Mouse (Mus musculus): ENCODE results near the gene Adcy1. TPM values are rescaled to one million over a fixed set of nuclear protein-coding genes. Genes with fewer than 3 reads are reported as not detected.

Adcy1 gene
- polyA plus RNA-seq, 1 experiment from 2014 or later = 1.2 TPM

DNA sequence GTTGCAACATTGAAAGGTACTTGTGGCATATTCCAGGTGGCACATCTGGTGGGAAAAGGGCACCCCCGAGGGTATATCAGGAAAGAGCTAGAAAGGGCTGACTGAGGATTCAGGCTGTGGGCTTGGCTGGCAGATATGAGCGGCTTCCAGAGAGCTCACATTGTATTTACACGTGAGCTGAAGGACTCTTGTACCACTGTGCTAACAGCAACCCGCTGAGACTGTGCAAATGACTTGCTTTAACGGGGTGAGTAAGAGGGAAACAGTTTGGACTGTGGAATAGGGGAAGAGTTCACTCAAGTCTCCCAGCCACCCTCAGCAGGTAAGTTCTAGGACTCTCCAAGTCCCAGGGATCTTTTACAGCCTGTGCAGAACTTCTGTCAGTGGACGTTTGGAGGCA is 110.4 kb downstream of the Adcy1 start:
- no peaks in the 10 kb centered on the region for H3K9me3 ChIP-seq (replicated peaks)
- no peak overlapping the region for H3K4me3 ChIP-seq
- H3K4me1 ChIP-seq = no peaks in the 10 kb centered on the region
- no peak overlapping the region for H3K27ac ChIP-seq (replicated peaks)
- no peaks in the 10 kb centered on the region for H3K27me3 ChIP-seq (ENCODE audit: low read depth, poor library complexity, severe bottlenecking)
- peaks cover 11% of the 10 kb centered on the region for H3K36me3 ChIP-seq
- 82% methylated on average over 6 of the region's 6 CpGs for WGBS
- no peak for DNase-seq (ENCODE audit: low spot score)

DNA sequence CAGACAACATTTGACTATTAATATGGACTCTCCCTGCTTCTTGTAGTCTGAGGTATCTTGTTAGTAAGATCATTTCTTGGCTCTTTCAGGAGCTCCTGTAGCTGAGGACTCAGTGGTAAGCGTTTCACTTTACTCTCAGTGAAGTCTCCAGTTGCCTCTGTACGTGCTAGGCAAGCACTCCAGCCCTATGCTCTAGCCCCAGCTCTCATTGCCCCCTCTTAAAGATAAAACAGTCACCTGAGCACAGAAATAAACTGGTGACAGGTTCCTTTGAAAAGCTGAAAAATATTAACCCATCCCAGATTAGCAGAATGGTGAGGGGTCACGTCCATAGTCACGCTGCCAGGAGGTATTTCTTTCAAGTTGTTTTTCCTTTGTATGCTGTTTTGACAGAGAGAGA is 115.4 kb downstream of the Adcy1 start:
- Histone ChIP-seq H3K9me3 (replicated peaks) (0 out of 2 replicates have a peak, but pooled peaks cover 3% of the 10 kb centered on the region), H3K36me3 (no peaks in the 10 kb centered on the region), H3K4me1 (peaks cover 29% of the 10 kb centered on the region), H3K27ac (replicated peaks) (no peak overlapping the region), H3K27me3 (ENCODE audit: low read depth, poor library complexity, severe bottlenecking) (no peaks in the 10 kb centered on the region), H3K4me3 (no peak overlapping the region)
- 83% methylated on average over 4 of the region's 4 CpGs for WGBS
- no peak for DNase-seq (ENCODE audit: low spot score)

GRCm38 (mm10) chr11:7179276-7179675 is 116.0 kb downstream of the Adcy1 start:
- Histone ChIP-seq H3K4me3 (no peak overlapping the region), H3K27me3 (ENCODE audit: low read depth, poor library complexity, severe bottlenecking) (no peaks in the 10 kb centered on the region; the same call in 1 of the 2 replicates), H3K4me1 (peaks cover 34% of the 10 kb centered on the region), H3K9me3 (replicated peaks) (0 out of 2 replicates have a peak, but pooled peaks cover 3% of the 10 kb centered on the region), H3K27ac (replicated peaks) (no peak overlapping the region), H3K36me3 (no peaks in the 10 kb centered on the region)
- 91% methylated on average over 2 of the region's 2 CpGs for WGBS
- DNase-seq (ENCODE audit: low spot score) = no peak

DNA sequence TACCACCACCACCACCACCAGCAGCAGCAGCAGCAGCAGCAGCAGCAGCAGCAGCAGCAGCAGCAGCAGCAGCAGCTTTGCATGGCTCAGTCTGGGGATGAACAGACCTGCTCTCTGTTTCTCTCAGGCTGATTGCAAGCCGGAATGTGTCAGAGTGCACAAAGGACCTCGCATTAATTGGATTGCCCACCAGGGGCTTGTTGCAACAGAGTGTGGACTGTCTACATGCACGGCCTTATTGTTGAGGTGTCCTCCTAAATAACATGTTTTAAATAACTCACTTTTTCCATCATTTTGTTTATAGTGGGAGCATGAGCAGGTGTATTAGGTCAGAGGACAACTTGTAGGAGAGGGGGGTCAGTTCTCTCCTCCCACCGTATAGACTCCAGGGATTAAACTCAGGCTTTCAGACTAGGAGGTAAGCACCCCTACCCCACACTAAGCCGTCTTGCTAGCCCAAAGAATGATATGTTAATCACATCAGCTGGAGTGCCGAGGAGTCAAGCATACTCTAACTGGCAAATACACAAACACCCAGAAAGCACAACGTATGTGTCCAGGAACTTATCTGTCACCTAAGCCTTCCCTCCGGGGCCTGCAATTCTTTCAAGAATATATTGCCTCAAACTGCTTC is 119.2 kb downstream of the Adcy1 start:
- H3K27me3 ChIP-seq (ENCODE audit: low read depth, poor library complexity, severe bottlenecking) = no peaks in the 10 kb centered on the region; the same call in 1 of the 2 replicates
- no peak overlapping the region for H3K4me3 ChIP-seq
- 0 out of 2 replicates have a peak overlapping the region, but pooled peaks have one; percentile 24 for H3K27ac ChIP-seq (replicated peaks)
- H3K9me3 ChIP-seq (replicated peaks) = 0 out of 2 replicates have a peak, but pooled peaks cover 3% of the 10 kb centered on the region
- WGBS = 17% methylated on average over 8 of the region's 8 CpGs
- peak; percentile 54 for DNase-seq (ENCODE audit: low spot score)
- H3K36me3 ChIP-seq = no peaks in the 10 kb centered on the region
- H3K4me1 ChIP-seq = peaks cover 57% of the 10 kb centered on the region

DNA sequence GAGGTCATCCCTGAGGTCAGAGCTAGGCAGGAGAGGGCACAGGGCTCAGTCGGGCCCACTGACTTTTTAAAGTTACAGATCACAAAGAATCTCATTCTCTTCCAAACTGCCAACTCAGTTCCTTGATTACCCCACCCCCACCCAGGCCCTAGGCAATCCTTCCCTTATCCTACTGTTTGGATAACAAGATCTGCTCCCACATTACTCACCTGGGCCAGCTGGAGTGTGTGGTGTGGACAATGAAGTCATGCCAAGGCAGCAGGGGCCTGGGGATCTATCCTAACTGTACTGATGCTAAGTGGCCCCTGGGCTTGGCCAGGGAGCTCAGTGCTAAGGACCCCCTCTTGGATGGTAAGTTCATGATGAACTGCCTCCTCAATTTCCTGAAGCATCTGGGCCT is 121.1 kb downstream of the Adcy1 start:
- Histone ChIP-seq H3K9me3 (replicated peaks) (0 out of 2 replicates have a peak, but pooled peaks cover 3% of the 10 kb centered on the region), H3K36me3 (no peaks in the 10 kb centered on the region), H3K4me3 (no peak overlapping the region), H3K27me3 (ENCODE audit: low read depth, poor library complexity, severe bottlenecking) (no peaks in the 10 kb centered on the region; the same call in 1 of the 2 replicates), H3K4me1 (peaks cover 57% of the 10 kb centered on the region), H3K27ac (replicated peaks) (peak overlapping the region; percentile 46; the same call in 1 of the 2 replicates)
- no peak for DNase-seq (ENCODE audit: low spot score)
- 38% methylated on average over 1 of the region's 1 CpGs for whole genome bisulfite sequencing

- H3K9me3 ChIP-seq (replicated peaks) = no peaks in the 10 kb centered on the region
- H3K4me3 ChIP-seq = no peak overlapping the region
- H3K36me3 ChIP-seq = no peaks in the 10 kb centered on the region
- no peak for DNase-seq (ENCODE audit: low spot score)
- H3K27me3 ChIP-seq (ENCODE audit: low read depth, poor library complexity, severe bottlenecking) = no peaks in the 10 kb centered on the region; the same call in 1 of the 2 replicates
- H3K4me1 ChIP-seq = peaks cover 43% of the 10 kb centered on the region
- WGBS = 63% methylated on average over 8 of the region's 8 CpGs
- H3K27ac ChIP-seq (replicated peaks) = no peak overlapping the region
Measured at GRCm38 (mm10) chr11:7187472-7187871, 124.2 kb downstream of the Adcy1 start.

DNA sequence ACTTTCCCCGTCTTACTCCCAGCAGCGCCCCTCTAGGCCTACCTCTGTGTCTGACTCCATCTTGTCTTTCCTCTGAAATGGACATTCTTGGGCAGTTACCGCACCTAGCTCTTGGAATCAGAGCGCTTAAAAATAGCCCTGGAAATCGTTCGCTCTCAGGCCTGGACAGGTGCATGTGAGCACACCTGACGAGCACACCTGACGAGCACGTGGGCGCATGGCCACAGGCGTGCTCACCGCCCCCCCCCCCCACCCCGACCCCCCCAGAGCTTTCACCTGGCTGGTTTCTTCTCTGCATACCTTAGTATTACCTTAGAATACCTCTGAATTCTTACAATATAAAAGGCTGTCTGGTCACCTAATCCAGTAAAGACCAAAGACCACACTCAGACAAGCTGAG is 125.2 kb downstream of the Adcy1 start, which contains the start of gene Gm11985:
TSS of gene Gm11985 (minus strand) at position 101 of the 400 bp plus-strand sequence.
- Histone ChIP-seq H3K9me3 (replicated peaks) (no peaks in the 10 kb centered on the region), H3K27me3 (ENCODE audit: low read depth, poor library complexity, severe bottlenecking) (no peaks in the 10 kb centered on the region; the same call in 1 of the 2 replicates), H3K27ac (replicated peaks) (no peak within 1 kb of the TSS), H3K36me3 (no peaks in the 10 kb centered on the region), H3K4me3 (no peak within 1 kb of the TSS), H3K4me1 (peaks cover 34% of the 10 kb centered on the region)
- no peak for DNase-seq (ENCODE audit: low spot score)
- 91% methylated on average over 13 of the region's 13 CpGs for WGBS

DNA sequence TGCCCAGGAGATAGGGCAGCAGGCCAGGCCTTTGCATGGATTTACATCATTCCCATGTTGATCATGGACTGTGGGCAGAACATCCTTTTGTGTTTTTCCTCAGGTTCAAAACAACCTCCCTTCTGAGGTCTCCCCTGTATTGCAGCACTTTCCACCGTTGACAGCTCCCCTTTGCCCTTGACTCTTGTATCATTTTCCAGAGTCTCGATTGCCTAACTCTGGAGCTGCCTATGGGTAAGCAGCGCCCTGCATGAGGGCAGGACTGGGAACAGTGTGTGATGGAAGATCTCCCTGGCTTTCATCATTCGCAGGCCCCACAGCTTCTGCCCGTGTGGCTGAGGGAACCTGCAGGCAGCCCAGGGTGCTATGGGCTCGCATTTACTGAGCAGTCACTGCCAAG is 129.4 kb downstream of the Adcy1 start:
- Histone ChIP-seq H3K4me3 (no peak overlapping the region), H3K27ac (replicated peaks) (no peak overlapping the region), H3K36me3 (no peaks in the 10 kb centered on the region), H3K9me3 (replicated peaks) (no peaks in the 10 kb centered on the region; the same call in 1 of the 2 replicates), H3K4me1 (peaks cover 23% of the 10 kb centered on the region), H3K27me3 (ENCODE audit: low read depth, poor library complexity, severe bottlenecking) (no peaks in the 10 kb centered on the region)
- 73% methylated on average over 6 of the region's 6 CpGs for WGBS
- no peak for DNase-seq (ENCODE audit: low spot score)

- no peak for DNase-seq (ENCODE audit: low spot score)
Measured at GRCm38 (mm10) chr11:7193134-7193533, 129.8 kb downstream of the Adcy1 start.

GRCm38 (mm10) chr11:7194432-7195311 is 131.4 kb downstream of the Adcy1 start:
- Histone ChIP-seq H3K27me3 (ENCODE audit: low read depth, poor library complexity, severe bottlenecking) (no peaks in the 10 kb centered on the region), H3K4me1 (peaks cover 32% of the 10 kb centered on the region), H3K27ac (replicated peaks) (no peak overlapping the region), H3K9me3 (replicated peaks) (no peaks in the 10 kb centered on the region; the same call in 1 of the 2 replicates), H3K4me3 (no peak overlapping the region), H3K36me3 (no peaks in the 10 kb centered on the region)
- 94% methylated on average over 10 of the region's 10 CpGs for WGBS
- no peak for DNase-seq (ENCODE audit: low spot score)

More at GRCm38 (mm10) chr11:7193134-7193533, 129.8 kb downstream of the Adcy1 start:
- H3K4me3 ChIP-seq = no peak overlapping the region
- H3K27ac ChIP-seq (replicated peaks) = no peak overlapping the region
- H3K9me3 ChIP-seq (replicated peaks) = no peaks in the 10 kb centered on the region; the same call in 1 of the 2 replicates
- H3K27me3 ChIP-seq (ENCODE audit: low read depth, poor library complexity, severe bottlenecking) = no peaks in the 10 kb centered on the region
- WGBS = 88% methylated on average over 9 of the region's 9 CpGs
- no peaks in the 10 kb centered on the region for H3K36me3 ChIP-seq
- H3K4me1 ChIP-seq = peaks cover 27% of the 10 kb centered on the region

GRCm38 (mm10) chr11:7195312-7195685 is 132.0 kb downstream of the Adcy1 start:
- Histone ChIP-seq H3K9me3 (replicated peaks) (no peaks in the 10 kb centered on the region; the same call in 1 of the 2 replicates), H3K4me3 (no peak overlapping the region), H3K27me3 (ENCODE audit: low read depth, poor library complexity, severe bottlenecking) (no peaks in the 10 kb centered on the region), H3K36me3 (no peaks in the 10 kb centered on the region), H3K4me1 (peaks cover 32% of the 10 kb centered on the region), H3K27ac (replicated peaks) (no peak overlapping the region)
- WGBS = 89% methylated on average over 4 of the region's 4 CpGs
- no peak for DNase-seq (ENCODE audit: low spot score)

DNA sequence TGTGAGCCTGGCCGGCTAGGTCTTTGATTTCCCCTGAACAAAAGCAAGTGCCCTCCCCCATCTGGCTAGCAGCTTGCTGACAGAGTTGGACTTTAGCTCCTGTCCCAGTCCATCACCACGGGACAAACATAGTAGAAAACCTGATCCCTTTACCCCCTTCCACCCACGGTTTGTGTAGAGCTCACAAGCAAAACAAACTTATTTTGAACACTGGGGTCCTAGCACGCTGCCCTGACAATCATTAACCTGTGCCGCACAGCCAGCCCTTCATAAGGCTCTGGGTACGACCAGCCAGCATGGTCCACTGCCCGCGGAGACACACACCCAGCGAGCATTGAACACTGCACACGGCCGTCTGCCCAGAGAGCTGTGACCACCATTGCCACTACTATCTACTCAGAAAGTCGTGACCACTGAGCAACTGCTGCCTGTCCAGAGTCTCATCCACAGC is 134.2 kb downstream of the Adcy1 start, which contains the start of gene Igfbp1:
TSS of gene Igfbp1 (plus strand) at position 292 of the 451 bp plus-strand sequence.
- Histone ChIP-seq H3K4me1 (peaks cover 29% of the 10 kb centered on the region), H3K4me3 (no peak within 1 kb of the TSS), H3K27me3 (ENCODE audit: low read depth, poor library complexity, severe bottlenecking) (no peaks in the 10 kb centered on the region), H3K9me3 (replicated peaks) (no peaks in the 10 kb centered on the region; the same call in 1 of the 2 replicates), H3K36me3 (no peaks in the 10 kb centered on the region), H3K27ac (replicated peaks) (peak within 1 kb of the TSS; percentile 77)
- 28% methylated on average over 12 of the region's 12 CpGs for WGBS
- peak; percentile 49 for DNase-seq (ENCODE audit: low spot score)
